Mouse (Mus musculus): ENCODE results near the gene Hinfp.
"Not testable (repeated sequence)": the region's sequence is repeated elsewhere in the genome, so short reads cannot be mapped to it uniquely, and the experiment has no call there.

The Hinfp gene

DNA sequence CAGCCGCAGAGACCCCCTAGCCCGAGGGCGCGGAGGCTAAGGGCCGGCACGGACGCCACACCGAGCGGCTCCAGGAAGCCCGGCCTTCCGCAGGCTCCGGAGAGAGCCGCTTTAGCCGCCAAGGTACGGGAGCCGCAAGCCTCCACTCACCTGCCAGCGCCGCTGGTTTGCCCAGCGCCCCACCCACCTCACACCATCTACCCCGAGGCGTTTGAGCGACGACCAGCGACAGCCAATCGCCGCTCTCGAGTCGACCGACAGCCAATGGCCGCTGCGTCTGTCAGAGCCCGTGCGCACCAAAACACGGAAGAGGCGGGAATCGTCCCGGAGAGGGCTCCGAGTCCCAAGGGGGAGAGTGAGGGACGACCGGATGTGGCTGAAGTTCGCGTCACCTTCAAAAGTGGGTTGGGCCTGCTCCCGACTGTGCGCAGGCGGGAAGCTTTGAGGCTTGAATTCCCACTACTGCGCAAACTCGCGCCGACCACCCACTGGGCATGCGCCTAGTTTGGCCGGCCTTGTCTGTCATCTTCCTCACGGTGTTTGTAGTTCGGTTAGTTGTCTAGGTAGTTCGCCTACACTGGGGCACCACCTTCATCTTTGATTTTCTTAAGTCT lies at the start of gene Hinfp:
Gene Hinfp, minus strand, starts transcription at position 206 of the 614 bp plus-strand sequence.
- DNase-seq (ENCODE audit: low spot score): peak; percentile 99

DNA sequence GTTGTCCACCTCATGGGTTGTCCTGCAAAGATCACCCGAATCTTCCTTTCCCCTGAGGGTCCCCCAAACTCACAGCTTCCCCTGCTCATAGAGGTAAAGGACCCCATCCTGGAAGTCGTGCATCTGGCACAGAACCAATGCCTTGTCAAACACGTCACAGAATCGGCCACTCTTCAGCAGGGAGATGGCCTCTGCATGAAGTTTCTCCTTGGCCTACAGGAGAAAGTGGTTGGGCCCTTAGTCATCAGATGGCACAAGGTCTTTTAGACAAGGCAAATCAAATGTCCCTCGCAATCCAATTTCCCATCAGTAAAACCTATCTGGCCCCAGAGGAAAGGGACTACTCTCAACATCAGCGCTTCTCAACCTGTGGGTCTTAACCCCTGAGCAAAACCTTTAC lies 47.7 kb upstream of the Hinfp start:
- no peak for DNase-seq (ENCODE audit: low spot score)

DNA sequence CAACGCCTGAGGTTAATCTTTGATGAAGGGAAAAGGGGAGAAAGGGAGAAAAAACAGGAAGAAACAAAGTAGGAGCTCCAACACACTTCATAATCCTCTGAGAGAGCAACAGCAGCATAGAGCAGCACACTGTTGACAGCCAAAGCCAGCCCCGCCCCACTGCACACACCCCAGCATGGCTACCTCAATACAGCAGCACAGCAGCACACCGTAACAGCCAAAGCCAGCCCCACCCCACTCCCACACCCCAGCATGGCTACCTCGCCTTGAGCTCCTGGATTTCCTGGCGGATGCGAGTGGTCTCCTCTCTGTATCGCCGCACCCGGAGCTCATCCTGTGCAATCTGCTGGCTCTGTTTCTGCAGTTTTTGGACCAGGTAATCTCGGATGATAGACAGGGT lies 46.9 kb upstream of the Hinfp start:
- no peak for DNase-seq (ENCODE audit: low spot score)

DNA sequence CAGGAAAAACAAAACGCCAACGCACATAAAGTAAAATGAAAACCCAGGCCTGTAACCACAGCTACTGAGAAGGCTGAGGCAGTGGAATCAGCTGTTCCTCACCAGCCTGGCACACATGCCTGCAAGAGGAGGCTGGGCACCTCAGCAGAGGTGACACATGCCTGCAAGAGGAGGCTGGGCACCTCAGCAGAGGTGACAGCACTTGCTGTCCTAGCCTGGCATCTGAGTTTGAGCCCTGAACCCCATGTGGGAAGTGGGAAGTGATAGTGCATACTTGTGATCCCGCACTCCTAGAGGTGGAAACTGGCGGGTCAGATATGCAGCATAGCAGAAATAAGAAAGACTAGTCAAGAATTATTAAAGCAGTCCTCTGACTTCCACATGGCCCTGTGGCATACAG lies 45.9 kb upstream of the Hinfp start:
- no peak for DNase-seq (ENCODE audit: low spot score)

DNA sequence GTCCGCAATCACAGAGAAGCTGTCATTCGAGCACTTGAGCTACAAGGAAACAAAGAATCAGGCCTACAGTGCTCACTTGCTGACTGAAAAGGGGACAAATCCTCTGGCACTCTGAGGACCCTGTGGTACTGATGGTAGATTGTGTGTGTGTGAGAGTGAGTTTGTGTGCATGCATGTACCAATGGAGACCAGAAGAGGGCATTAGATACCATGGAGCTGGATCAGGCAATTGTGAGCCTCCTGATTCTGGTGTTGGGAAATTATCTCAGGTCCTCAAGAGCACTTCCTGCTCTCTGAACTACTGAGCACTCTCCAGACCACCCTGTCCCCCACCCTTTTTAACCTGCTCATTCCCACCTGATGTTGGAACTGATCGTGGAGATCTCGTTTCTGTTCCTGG lies 43.1 kb upstream of the Hinfp start:
- no peak for DNase-seq (ENCODE audit: low spot score)

DNA sequence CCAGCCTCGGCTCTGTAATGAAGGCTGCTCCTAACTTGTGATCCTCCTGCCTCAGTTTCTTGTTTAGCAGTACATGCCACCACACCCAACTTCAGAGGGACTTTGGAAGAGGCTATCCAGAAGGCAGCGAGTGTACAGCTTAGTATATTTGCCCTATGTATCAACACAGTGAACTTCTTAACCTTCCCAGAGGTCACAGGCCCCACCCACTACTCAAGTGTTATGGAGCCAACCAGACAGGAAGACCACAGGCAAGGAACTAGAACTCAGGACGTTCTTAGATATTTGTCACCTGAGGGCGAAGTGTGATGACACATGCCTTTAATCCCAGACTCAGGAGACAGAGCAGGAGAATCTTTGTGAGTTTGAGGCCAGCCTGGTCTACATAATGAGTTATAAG lies 42.1 kb upstream of the Hinfp start:
- DNase-seq (ENCODE audit: low spot score): no peak

DNA sequence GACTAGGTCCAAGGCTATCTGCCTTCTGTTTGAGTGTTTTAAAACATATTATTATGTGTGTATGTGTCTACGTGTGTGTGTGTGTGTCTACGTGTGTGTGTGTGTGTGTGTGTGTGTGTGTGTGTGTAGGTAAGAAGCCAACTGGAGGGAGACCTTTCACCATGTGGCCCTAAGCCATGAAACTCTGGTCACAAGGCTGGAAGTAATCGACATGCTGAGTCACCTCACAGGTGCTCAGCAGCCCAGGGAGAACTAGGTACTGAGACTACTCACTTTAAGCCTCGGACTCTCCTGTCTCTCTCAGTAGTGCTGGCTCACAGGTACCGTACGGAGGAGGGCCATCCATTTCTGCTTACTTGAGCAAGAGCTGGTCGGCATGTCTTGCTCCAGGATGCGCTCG lies 41.7 kb upstream of the Hinfp start:
- DNase-seq (ENCODE audit: low spot score): no peak

DNA sequence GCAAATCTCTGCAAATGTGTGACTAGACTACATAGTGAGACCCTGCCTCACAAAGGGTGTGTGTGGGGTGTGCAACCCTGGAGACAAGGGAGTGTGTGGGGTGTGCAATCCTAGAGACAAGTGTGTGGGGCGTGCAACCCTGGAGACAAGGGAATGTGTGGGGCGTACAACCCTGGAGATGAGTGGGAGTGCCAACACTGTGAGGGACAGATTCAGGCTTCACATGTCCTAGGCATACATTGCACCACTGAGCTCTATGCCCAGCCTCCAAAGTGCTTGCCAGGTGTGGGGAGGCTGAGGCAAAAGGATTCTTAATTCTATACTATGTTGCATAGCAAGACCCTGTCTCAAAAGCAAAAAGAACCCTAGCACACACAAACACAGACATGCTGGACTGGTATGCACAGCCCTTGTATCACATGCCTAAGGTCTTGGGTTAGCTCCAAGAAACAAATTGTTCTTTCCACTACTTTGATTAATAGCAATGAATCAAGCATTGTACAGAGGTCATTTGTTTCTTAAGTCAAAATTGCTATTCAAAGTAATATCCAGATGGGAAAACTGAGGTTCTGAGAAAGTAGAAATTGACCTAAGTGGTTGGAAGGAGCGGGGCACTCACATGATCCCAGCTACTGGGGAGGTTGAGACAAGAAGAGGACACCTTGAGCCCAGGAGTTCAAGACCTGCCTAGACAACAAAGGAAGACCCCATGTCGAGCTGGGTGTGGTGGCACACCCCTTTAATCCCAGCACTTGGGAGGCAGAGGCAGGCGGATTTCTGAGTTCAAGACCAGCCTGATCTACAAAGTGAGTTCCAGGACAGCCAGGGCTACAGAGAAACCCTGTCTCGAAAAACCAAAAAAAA lies 40.3 kb upstream of the Hinfp start:
- no peak for DNase-seq (ENCODE audit: low spot score)

DNA sequence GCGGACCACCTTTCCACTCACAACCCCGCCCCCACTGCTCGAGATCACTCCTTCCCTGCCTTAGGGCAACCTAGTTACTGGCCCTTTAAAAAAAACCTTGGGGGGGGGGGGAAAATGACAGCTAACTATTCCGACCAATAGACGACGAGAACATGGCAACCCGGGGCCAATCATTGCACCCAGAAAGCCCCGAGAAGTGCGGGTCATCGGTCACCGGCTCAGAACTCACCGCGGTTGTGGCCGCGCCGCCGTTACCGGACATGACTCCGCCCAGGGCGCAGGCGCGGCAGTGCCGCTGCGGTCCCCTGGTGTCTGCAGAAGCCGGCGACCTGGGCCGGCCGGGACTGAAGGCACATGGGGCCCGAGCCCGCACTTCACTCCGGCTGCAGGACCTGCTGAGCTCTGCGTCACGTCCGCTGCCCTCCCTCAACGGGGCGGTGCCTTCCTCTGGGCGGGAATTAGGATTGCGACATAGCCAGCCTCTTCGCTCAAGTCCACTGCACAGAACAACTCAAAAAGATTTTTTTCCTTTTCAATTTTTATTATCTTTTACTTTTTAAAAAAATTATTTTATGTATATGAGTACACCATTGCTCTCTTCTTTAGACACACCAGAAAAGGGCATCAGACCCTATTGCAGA lies 38.4 kb upstream of the Hinfp start, which contains the start of gene Hmbs:
Gene Hmbs, minus strand, starts transcription at position 448 of the 641 bp plus-strand sequence.
- peak; percentile 85 for DNase-seq (ENCODE audit: low spot score)

DNA sequence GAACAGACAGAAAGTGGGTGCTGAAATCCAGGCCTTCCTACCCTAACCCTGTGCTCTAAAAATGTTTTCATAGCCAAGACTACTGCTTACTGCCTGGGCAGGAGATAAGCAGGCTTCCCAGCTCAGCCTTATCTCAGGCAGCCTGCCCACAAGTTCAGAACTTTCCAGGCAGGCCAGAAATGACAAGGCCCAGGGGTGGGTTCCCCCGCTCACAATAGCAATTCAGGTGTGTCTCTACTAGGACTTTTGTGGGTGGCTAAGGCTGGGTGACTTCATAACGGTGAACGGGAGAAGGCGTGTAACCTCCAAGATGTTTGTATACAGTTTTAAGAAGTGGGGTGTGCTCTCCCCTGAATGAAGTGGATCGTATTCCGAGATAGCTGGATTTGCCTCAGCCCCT lies 37.8 kb upstream of the Hinfp start:
- DNase-seq (ENCODE audit: low spot score): peak; percentile 68

DNA sequence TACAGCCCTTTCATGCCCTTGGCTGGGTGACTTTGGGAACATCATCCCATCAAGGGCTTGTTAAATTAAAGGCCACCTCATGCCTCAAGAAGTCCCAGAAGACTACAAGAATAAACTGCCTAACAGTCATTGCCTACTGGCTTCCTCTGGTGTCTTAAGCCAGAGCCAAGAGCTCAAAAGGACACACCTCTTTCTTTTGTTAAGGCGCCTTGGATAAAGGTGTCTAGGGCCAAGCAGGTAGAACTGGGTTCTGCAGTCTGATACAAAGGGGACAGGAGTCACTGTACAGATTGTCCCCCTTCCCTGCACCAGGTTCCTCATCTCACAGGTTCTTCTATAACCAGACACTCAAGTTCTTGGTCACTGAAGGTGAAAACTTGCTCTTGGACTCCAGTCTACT lies 37.1 kb upstream of the Hinfp start:
- no peak for DNase-seq (ENCODE audit: low spot score)

DNA sequence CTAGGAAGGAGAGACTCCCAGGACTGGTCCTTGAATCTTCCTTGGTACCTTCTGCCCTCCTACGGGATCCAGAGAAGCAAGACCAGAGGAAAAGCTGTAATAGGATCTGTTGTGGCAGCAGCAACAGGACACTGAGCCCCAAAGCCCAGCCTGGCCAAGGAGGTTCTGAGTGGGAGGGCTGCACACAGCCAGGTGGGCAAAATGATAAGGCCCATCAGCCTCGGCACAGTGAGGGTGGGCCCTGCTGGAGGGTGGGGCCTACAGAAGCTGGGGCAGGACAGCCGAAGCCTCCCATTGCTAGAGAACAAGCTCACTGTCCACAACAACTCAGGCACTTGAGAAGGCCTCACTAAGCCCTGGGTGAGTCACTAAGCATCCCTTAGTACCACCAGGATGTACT lies 36.7 kb upstream of the Hinfp start:
- no peak for DNase-seq (ENCODE audit: low spot score)

DNA sequence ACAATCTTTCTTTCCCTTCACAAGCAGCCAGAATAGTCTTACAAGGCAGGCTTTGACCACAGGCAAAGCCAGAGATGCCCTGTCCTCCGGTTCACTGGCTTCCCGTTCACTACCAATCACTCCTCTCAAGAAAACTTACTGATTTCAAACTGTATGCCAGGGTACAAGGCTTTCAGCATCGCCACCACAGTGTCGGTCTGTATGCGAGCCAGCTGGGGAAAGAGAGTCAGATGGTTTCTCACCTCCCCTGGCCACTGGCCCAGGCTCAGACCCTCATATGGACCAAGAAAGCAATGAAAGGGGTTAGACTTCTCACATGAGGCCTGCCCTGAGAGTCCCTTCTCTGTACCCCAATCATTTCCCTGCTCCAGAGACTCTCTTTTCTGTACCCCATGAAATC lies 36.0 kb upstream of the Hinfp start:
- DNase-seq (ENCODE audit: low spot score): no peak

DNA sequence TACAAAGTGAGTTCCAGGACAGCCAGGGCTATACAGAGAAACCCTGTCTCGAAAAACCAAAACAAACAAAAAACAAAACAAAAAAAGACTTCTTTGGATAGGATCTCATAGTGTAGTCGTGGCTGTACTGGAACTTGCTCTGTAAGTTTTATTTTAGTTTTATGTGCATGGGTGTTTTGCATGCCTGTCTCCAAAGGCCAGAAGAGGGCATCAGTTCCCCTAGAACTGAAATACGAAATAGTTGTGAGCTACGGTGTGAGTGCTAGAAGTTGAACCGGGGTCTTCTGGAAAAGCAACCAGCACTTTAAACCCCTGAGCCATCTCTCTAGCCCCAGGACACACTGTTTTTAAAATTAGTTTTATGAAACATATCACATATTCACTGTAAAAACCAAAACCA lies 33.1 kb upstream of the Hinfp start:
- no peak for DNase-seq (ENCODE audit: low spot score)

DNA sequence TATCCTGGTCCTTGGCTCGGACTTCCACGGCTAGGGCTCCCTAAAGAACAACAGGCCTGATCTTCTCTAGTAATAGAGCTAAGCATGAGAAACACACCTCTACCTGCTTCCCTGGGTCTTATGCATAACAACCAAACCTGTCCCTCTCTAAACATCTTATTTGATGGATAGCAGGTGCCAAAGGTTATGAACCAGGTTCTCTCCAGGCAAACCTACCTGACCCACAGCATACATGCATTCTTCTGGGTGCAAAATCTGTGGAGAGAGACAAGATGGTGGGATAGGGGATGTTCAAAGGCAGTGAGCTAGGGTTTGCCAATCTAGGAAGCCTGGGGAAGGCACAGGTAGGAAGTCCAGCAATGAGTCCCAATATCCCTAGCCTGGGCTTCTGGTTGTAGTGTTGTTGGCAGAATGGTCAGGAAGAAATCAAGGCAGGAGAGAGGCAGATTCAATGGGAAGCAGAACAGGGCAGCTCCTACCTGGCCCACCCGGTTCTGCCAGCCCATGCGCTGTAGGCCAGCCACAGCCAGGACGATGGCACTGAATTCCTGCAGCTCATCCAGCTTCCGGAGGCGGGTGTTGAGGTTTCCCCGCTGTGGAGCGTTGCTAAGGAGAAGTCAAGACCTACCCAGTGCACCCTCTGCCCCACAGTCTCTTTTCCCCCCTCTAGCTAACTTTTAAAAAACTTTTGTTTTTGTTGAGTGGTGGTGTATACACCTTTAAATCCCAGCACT lies 32.1 kb upstream of the Hinfp start:
- DNase-seq (ENCODE audit: low spot score): no peak

DNA sequence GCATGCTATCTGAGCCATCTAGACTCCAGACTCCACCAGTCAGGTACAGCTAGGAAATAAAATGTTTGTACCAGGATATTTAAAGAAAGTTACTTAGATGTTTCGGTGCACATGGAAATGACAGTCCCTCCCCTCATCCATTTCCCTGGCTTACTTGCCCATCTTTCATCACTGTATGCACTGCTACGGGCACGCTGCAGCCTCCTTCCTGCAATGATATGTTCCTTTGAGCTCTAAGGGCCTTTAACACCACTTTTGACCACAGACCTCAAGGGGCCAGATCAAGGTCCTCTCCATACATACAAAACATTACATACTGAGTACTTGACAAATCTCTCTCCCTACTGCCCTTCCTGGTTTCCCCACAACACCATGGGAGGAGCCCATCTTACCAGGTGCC lies 31.5 kb upstream of the Hinfp start:
- no peak for DNase-seq (ENCODE audit: low spot score)

DNA sequence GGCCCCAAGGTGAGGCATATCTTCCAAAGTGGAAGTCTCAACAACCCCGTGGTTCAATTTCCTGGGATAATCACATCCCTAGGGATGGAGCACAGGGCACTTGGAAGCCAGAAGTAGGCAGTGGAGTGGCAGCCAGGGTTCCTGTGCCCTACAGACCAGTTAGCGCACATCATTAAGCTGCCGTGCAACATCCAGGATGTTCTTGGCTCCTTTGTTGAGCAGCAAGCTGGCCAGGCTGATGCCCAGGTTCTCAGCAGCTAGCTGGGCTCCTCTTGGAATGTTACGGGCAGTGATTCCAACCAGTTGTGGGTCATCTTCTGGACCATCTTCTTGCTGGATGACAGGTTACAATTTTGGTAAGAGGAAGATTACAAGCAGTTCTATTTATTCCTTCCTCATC lies 31.0 kb upstream of the Hinfp start:
- not testable (repeated sequence) for DNase-seq (ENCODE audit: low spot score)

DNA sequence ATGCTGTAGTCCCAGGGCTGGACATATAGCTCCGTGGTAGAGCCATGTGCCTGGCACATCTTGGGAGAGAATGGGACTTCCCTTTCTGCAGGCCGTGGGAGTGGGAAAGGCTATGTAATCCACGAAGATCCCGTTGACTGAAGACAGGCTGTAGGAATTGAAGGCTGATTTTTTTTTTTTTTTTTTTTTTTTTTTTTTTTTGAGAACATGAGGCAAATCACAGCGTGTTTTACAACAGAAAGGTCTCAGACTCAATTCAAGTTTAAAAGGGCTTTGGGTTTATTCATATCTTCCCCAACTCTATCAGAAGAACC lies 30.6 kb upstream of the Hinfp start:
- DNase-seq (ENCODE audit: low spot score): no peak

DNA sequence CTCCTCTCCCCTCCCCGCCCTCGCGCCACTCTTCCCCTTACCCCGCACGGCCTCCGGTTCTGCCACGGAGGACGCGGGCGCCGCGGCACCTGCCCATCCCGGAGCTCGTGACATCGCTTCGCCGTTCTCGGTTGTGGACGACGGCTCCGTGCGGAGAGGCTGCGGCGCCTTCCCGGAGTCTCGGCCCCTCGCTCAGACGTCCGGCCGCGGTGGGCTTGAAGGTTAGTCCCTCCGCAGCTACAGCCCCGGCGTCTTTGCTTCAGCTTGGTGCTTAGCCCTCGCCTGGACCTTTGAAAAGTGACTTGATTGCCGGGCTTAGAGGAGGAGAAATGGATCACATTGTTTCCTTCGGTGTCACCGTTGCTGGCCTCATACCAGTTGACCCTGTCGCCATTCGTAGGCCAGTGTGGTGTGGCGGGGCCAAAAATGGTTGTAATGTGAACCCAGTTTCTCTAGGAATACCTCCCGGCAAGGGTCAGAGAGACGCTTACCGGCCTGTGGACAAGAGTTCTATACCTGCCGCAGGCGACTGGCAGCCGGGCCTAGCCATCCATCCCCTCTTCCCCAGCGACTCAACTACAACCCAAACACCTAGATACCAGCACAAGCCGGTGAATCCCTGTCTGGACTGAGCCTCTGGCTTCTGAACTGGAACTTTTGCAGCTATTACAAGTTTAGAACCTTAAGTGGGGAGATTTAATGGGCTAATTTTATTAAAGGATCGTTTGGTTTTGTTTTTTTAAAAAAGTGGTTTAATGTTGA lies 30.0 kb upstream of the Hinfp start:
- DNase-seq (ENCODE audit: low spot score): no peak

DNA sequence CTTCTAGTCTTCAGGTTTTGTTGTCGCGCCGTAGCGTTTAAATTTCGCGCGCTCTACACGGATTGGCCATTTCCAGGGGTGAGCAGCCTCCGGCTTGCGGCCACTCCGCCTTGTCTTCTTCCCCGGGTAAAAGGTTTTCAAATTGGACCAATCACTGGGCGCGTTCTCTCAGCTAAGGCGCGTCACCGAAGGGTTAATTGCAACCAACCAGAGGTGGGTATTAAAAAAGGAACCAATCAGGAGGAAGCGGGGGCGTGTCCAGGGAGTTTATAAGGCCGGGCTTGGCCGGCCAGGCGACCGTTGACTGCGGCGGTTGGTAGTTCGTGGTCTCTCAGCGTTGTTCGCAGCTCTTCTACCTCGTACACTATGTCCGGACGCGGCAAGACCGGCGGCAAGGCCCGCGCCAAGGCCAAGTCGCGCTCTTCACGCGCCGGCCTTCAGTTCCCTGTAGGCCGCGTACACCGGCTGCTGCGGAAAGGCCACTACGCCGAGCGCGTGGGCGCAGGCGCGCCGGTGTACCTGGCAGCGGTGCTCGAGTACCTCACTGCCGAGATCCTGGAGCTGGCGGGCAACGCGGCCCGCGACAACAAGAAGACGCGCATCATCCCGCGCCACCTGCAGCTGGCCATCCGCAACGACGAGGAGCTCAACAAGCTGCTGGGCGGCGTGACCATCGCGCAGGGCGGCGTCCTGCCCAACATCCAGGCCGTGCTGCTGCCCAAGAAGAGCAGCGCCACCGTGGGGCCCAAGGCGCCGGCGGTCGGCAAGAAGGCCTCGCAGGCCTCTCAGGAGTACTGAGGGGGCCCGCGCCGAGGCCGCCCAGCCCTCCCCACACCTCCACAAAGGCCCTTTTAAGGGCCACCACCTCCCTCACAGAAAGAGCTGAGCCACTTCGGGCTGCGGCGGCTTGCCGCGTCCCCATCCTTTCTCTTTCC lies 29.2 kb upstream of the Hinfp start, which contains the start of gene H2afx:
Gene H2afx, plus strand, starts transcription at position 299 of the 935 bp plus-strand sequence.
- peak; percentile 99 for DNase-seq (ENCODE audit: low spot score)

All from ovary, adult 18-20 months (tissue).